Comparison of ENCODE assay signal across 19 mouse cellular contexts in genomic region chr10:89531976-89532375, GRCm38 (mm10). TPM values are rescaled to one million over a fixed set of nuclear protein-coding genes. Genes with fewer than 3 reads are reported as not detected.
DNase-seq lines count a peak whose midpoint lies in the region; ATAC-seq lines count a peak whose summit lies in the region.
"Had no signal": no experiment of that assay in that cellular context is flagged by ENCODE, and none has a peak within 500 bp of the region (broad histone marks: within the 10 kb centered on the region; RNA-seq: fewer than 3 reads in every experiment).

No protein-coding gene starts in this region.

- DNase-seq in cerebellum, adult 8-10 months = peak; percentile 2
- no peak for DNase-seq in cerebellum, adult 9-11 months
- peak; percentile 17 to 19 for DNase-seq in kidney, adult 8-10 months
- peak; percentile 35 for DNase-seq in 3134 (ENCODE audit: extremely low read depth, insufficient read length, low spot score)
- DNase-seq in c-Kit-positive CD71-positive TER-119-positive erythroid progenitor cells, embryonic 14.5 days (ENCODE audit: low spot score) = no peak
- DNase-seq in midbrain, embryonic 14.5 days = no peak
- DNase-seq: gastrocnemius, postnatal 25 days; lung, adult 2 months; retina, postnatal 1 day had no signal

- no peak overlapping the region for H3K27ac ChIP-seq in kidney, embryonic 14.5 days (ENCODE audit: low read depth, low read length)
- H3K27ac ChIP-seq in midbrain, embryonic 14.5 days (replicated peaks; ENCODE audit: low read depth, low read length) = no peak overlapping the region
- H3K27ac ChIP-seq: forebrain, embryonic 15.5 days; kidney, postnatal 0 days; left cerebral cortex, adult 2 months; neural tube, embryonic 13.5 days had no signal

- H3K4me2 ChIP-seq in kidney, embryonic 14.5 days (replicated peaks; ENCODE audit: low read depth, low read length) = no peak overlapping the region
- no peak overlapping the region for H3K4me2 ChIP-seq in midbrain, embryonic 14.5 days (ENCODE audit: low read length)
- H3K4me2 ChIP-seq: forebrain, embryonic 15.5 days; neural tube, embryonic 13.5 days had no signal

- H3K9me3 ChIP-seq in kidney, embryonic 14.5 days (ENCODE audit: control insufficient read depth, low read length) = no peaks in the 10 kb centered on the region
- no peaks in the 10 kb centered on the region for H3K9me3 ChIP-seq in midbrain, embryonic 14.5 days (ENCODE audit: control insufficient read depth, low read length)
- H3K9me3 ChIP-seq: forebrain, embryonic 15.5 days; neural tube, embryonic 13.5 days had no signal

- no peaks in the 10 kb centered on the region for H3K27me3 ChIP-seq in kidney, embryonic 14.5 days (ENCODE audit: control insufficient read depth, insufficient read depth, low read length)
- no peaks in the 10 kb centered on the region for H3K27me3 ChIP-seq in midbrain, embryonic 14.5 days (ENCODE audit: control insufficient read depth, insufficient read depth, low read length)
- H3K27me3 ChIP-seq: forebrain, embryonic 15.5 days; neural tube, embryonic 13.5 days had no signal

- no peak overlapping the region for H3K4me3 ChIP-seq in kidney, embryonic 14.5 days (ENCODE audit: low read length)
- no peak overlapping the region for H3K4me3 ChIP-seq in midbrain, embryonic 14.5 days (replicated peaks; ENCODE audit: low read depth, low read length)
- H3K4me3 ChIP-seq: forebrain, embryonic 15.5 days; left cerebral cortex, adult 2 months; neural tube, embryonic 13.5 days had no signal

- H3K4me1 ChIP-seq in kidney, embryonic 14.5 days (ENCODE audit: control insufficient read depth, insufficient read depth, low read length) = no peaks in the 10 kb centered on the region
- no peaks in the 10 kb centered on the region for H3K4me1 ChIP-seq in midbrain, embryonic 14.5 days (ENCODE audit: control insufficient read depth, insufficient read depth, low read length)

- WGBS in kidney, embryonic 14.5 days = 87% methylated on average over 2 of the region's 2 CpGs
- WGBS in midbrain, embryonic 14.5 days = 87% methylated on average over 2 of the region's 2 CpGs

- H3K9ac ChIP-seq in kidney, embryonic 14.5 days (ENCODE audit: low read depth, low read length) = no peak overlapping the region
- H3K9ac ChIP-seq in midbrain, embryonic 14.5 days (replicated peaks; ENCODE audit: low read length) = no peak overlapping the region
- H3K9ac ChIP-seq: forebrain, embryonic 15.5 days; neural tube, embryonic 13.5 days had no signal

- no peak for ATAC-seq in kidney, embryonic 14.5 days (ENCODE audit: low FRiP score, low TSS enrichment)
- peak; percentile 47 for ATAC-seq in granulocyte monocyte progenitor cell, adult 5-6 weeks (replicated peaks; ENCODE audit: poor library complexity, severe bottlenecking)
- no peak for ATAC-seq in midbrain, embryonic 14.5 days (ENCODE audit: low FRiP score, low TSS enrichment)
- ATAC-seq: CD4-positive, CD25-positive, alpha-beta regulatory T cell, adult 4 months had no signal

- no peaks in the 10 kb centered on the region for H3K36me3 ChIP-seq in kidney, embryonic 14.5 days (ENCODE audit: control insufficient read depth, insufficient read depth, low read length)
- H3K36me3 ChIP-seq in midbrain, embryonic 14.5 days (ENCODE audit: control insufficient read depth, insufficient read depth, low read length) = no peaks in the 10 kb centered on the region
- H3K36me3 ChIP-seq: forebrain, embryonic 15.5 days; neural tube, embryonic 13.5 days had no signal

RNA-seq across cellular contexts. Expression of gene Nr1h4, which starts 1.4 kb away (rescaled TPM):
- 0.34 and 0.66 TPM in 2 replicates for polyA plus RNA-seq in kidney, embryonic 14.5 days (2014; fragmentation: Nextera tagmentation; extraction: Ambion mirVana)
- not detected in 2 replicates for total RNA-seq in granulocyte monocyte progenitor cell, adult 5-6 weeks (2014; fragmentation: Nextera tagmentation)
- total RNA-seq in granulocyte monocyte progenitor cell, adult 5-6 weeks (2017) = not detected in 2 replicates
- polyA plus RNA-seq in midbrain, embryonic 14.5 days (2014; fragmentation: Nextera tagmentation; extraction: Ambion mirVana) = not detected in 2 replicates
- total RNA-seq: gastrocnemius, postnatal 25 days; left cerebral cortex, adult 2 months had no signal
- polyA plus RNA-seq: CD4-positive, CD25-positive, alpha-beta regulatory T cell, adult 4 months; embryonic facial prominence, embryonic 14.5 days; hindbrain, embryonic 11.5 days; midbrain, embryonic 16.5 days; neural tube, embryonic 13.5 days had no signal

Comparison
In these comparisons a context has a peak if more than half of its experiments do, and no peak if none do; other contexts are left out.
1. DNase-seq: peak in cerebellum, adult 8-10 months (single experiment), kidney, adult 8-10 months (2 of 2) and 3134 (single experiment); none in cerebellum, adult 9-11 months (single experiment), c-Kit-positive CD71-positive TER-119-positive erythroid progenitor cells, embryonic 14.5 days (single experiment) and midbrain, embryonic 14.5 days (single experiment).